Mouse (Mus musculus) spleen, adult 18-20 months (tissue): Measurements from ENCODE around the gene Eogt.
A peak's percentile ranks its signal among the peaks of the same experiment; 100 is the strongest.

Experiments used
- DNase-seq, 2 experiments: peaks; one replicate each; pipeline ENCODE4 v3.0.0; 2022; ENCODE audit warnings: mixed read lengths in 2 of 2

Eogt gene

GRCm38 (mm10) chr6:97148383-97149251 is at the start of gene Eogt:
TSS of gene Eogt (minus strand) at chr6:97149182.
- DNase-seq = peak; percentile 69 to 84

GRCm38 (mm10) chr6:97179367-97179828 is 30.4 kb upstream of the Eogt start:
- DNase-seq = no peak

- DNase-seq = peak; percentile 93 to 94
Observed at GRCm38 (mm10) chr6:97178491-97179366, 29.7 kb upstream of the Eogt start, which contains the start of gene Tmf1. TSS of gene Tmf1 (minus strand) at chr6:97179122.

- DNase-seq = peak in 1 of 2 experiments; percentile 15
Observed at GRCm38 (mm10) chr6:97175716-97176115, 26.7 kb upstream of the Eogt start.

DNA sequence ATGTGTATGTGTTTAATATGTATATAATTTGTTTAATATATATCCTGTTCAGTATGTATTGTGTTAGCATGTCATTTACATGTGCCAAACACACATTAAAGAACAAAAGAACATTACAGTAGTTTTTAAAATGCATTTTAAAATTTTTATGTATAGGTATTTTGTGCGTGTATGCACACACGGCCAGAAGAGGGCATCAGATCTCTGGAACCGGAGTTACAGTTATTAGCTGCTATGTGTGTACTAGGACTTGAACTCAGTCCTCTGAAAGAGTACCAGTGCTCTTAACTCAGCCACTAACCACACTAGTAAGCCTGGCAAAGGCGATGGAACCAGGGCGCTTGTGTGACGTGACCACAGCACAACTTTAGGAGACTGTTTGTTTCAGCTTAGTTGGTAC is 1.2 kb upstream of the Eogt start:
- no peak for DNase-seq

GRCm38 (mm10) chr6:97149721-97150120 is 739 bp upstream of the Eogt start:
- DNase-seq = no peak

- DNase-seq = peak in 1 of 2 experiments; percentile 8
Observed at GRCm38 (mm10) chr6:97147755-97148382, 1.1 kb downstream of the Eogt start.

- no peak for DNase-seq
Observed at GRCm38 (mm10) chr6:97145156-97145555, 3.8 kb downstream of the Eogt start.

DNA sequence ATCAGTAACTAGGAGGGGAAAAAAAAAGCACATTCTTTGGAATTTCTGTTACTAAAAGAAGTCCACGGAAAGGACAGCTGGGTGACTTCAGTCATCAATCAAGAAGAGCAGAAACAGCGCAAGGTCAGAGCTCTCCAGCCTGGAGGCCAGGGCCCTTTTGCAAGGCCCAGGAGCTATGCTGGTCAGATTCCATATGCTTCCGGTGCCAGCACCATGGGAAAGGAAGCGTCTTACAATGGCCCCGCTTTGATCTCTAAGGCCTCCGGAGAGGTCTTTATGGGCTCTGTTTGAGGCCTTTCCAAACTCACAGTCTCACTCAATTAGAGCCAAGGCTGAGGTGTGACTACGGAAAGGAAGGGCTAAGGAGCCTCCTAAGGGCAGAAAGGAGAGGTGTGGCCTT is 4.6 kb downstream of the Eogt start:
- no peak for DNase-seq

GRCm38 (mm10) chr6:97142611-97143010 is 6.4 kb downstream of the Eogt start:
- no peak for DNase-seq

DNA sequence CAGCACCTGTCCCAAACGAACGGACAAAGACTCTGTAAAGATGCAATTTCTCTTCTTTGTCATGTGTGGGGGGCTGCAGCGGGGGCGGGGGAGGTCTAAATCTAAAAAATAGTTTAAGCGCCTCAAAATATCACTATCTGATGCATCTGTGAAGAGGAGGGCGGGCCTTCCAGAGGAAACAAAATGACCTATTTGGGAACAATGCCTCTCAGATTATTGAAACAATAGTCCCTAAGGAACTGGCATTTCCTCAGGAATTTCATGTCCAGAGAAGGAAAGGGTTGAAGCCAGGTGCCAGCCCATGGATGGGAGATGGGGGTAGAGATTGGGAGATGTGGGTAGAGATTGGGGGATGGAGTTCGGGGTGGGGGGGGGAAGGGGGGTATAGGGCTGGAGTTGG is 7.2 kb downstream of the Eogt start:
- no peak for DNase-seq

GRCm38 (mm10) chr6:97132707-97133303 is 16.2 kb downstream of the Eogt start:
- no peak for DNase-seq

DNA sequence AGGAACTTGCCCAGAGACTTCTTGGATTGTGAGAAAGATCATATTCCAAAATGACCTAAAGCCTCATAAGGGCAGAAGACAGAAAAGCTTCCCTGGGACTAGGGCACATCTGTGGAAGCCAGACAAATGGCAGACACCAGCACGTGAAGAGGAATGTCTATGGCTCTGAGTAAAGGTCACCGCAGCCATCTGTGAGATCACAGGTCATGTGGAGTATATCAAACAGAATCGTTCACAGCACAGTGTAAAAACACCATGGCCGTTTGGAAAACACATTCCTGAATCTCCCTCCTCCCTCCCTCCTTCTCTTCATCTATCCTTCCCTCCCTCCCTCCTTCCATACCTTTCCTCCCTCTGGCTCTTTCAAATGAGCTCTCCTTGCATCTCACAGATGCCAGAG is 17.2 kb downstream of the Eogt start:
- no peak for DNase-seq

DNA sequence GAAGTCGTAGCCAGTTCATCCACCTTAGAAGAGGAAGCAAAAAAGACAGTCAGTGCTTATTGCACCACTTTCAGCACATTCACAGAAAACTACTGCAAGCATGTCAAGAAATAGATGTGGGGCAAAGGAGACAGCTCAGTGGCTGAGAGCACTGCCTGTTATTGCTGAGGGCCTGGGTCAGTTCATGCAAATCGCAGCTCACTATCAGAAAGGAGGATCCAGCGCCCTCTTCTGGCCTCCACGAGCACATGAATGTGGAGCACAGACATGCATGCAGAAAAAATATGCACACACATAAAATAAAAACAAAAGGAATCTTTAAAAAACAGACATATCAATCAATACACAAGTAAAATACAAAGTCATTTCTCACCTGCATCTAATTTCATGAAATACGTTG is 18.0 kb downstream of the Eogt start:
- no peak for DNase-seq

GRCm38 (mm10) chr6:97124336-97125010 is 24.5 kb downstream of the Eogt start:
- no peak for DNase-seq

DNA sequence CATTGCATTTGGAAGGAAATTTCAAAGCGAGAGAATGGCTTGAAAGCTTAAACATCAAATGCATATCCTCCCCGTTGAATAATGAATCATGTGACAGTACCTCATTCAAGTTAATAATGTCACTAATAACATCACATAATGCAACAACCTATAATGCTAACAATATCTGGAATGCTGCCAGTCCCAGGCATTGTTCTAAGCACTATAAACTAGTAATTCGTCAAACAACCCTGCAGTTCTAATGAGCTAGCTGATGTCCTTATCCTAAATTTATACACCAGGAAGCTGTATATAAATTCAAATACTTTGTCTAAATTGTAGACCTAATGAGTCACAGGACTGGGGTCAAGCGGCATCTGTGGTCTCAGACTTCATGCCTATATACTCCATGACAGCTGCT is 28.1 kb downstream of the Eogt start:
- DNase-seq = no peak

DNA sequence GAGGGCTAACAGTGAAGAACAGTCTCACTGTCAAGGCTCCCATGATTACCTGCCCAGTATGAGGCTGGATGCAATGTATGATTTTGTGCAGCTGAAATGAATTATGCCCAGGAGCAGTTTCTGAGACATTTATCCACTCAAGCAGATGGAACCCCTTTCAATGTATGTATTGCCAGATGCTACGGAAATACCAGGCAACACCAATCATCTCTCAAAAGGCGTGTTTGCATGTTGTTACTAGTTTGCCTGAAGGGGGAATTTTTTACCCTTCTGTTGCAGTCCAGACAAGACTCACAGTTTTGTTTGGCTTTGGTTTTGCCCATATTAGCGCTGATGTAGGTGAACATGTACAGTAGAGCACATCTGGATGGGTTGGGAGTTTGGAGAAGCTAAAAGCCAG is 30.7 kb downstream of the Eogt start:
- no peak for DNase-seq

GRCm38 (mm10) chr6:97116896-97117295 is 32.1 kb downstream of the Eogt start:
- no peak for DNase-seq

DNA sequence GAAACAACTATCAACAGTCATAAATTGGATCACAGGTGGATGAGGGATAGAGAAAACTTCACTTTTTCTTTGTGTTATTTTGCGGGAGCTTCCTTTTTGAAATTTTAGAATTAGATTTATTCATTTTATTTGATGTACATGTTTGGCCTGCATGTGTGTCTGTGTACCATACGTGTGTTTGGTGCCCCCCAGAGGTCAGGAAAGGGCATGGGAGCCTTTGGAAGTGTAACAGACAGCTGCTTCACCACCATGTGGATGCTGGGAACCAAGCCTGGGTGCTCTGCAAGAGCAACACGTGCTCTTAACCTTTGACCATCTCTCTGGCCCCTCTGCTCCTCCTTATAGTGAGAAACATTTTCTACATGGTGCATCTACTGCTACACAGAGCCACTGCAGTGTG is 34.2 kb downstream of the Eogt start:
- DNase-seq = no peak

- no peak for DNase-seq
Observed at GRCm38 (mm10) chr6:97112177-97112576, 36.8 kb downstream of the Eogt start.

- peak in 1 of 2 experiments; percentile 11 for DNase-seq
Observed at GRCm38 (mm10) chr6:97106777-97107176, 42.2 kb downstream of the Eogt start.

- DNase-seq = no peak
Observed at GRCm38 (mm10) chr6:97106106-97106505, 42.9 kb downstream of the Eogt start.
